ENCODE assay signal across 9 mouse cellular contexts in genomic region chr17:30497525-30498375, GRCm38 (mm10).
DNase-seq lines count a peak whose midpoint lies in the region.
"Had no signal": no experiment of that assay in that cellular context is flagged by ENCODE, and none has a peak within 500 bp of the region (broad histone marks: within the 10 kb centered on the region; RNA-seq: fewer than 3 reads in every experiment).

No protein-coding gene starts in this region.

- no peak overlapping the region for H3K4me3 ChIP-seq in midbrain, embryonic 10.5 days
- H3K4me3 ChIP-seq: liver, embryonic 12.5 days had no signal

- peak overlapping the region; percentile 47 for H3K27ac ChIP-seq in midbrain, embryonic 10.5 days (replicated peaks)
- H3K27ac ChIP-seq: liver, embryonic 12.5 days had no signal

- WGBS in midbrain, embryonic 10.5 days = 58% methylated on average over 11 of the region's 11 CpGs

- no peaks in the 10 kb centered on the region for H3K27me3 ChIP-seq in midbrain, embryonic 10.5 days (ENCODE audit: low read depth, poor library complexity, severe bottlenecking)
- H3K27me3 ChIP-seq: liver, embryonic 12.5 days had no signal

- DNase-seq in testis, postnatal 10 days (ENCODE audit: low spot score) = peak; percentile 37
- no peak for DNase-seq in testis, postnatal 14 days (ENCODE audit: low spot score)
- peak; percentile 88 to 95 for DNase-seq in layer of hippocampus, adult 18-20 months (ENCODE audit: low spot score in 2 of 2)
- no peak for DNase-seq in midbrain, embryonic 10.5 days (ENCODE audit: low spot score)
- DNase-seq in adrenal gland, postnatal 36 days = no peak
- DNase-seq in adrenal gland, adult 2 months = no peak
- no peak for DNase-seq in liver
- no peak for DNase-seq in heart, adult 9 months (ENCODE audit: low spot score in 2 of 2)

- peaks cover 29% of the 10 kb centered on the region for H3K4me1 ChIP-seq in midbrain, embryonic 10.5 days
- H3K4me1 ChIP-seq: liver, embryonic 12.5 days had no signal

- peaks cover 5% of the 10 kb centered on the region; the same call in 1 of the 2 replicates for H3K9me3 ChIP-seq in midbrain, embryonic 10.5 days (replicated peaks)
- H3K9me3 ChIP-seq: liver, embryonic 12.5 days had no signal

- peaks cover 10% of the 10 kb centered on the region for H3K36me3 ChIP-seq in midbrain, embryonic 10.5 days

Comparison
In these comparisons a context has a peak if more than half of its experiments do, and no peak if none do; other contexts are left out.
1. DNase-seq: peak in testis, postnatal 10 days (single experiment) and layer of hippocampus, adult 18-20 months (2 of 2); none in testis, postnatal 14 days (single experiment), midbrain, embryonic 10.5 days (single experiment), adrenal gland, postnatal 36 days (0 of 2), adrenal gland, adult 2 months (single experiment), liver (single experiment) and heart, adult 9 months (0 of 2).